Mouse (Mus musculus): ENCODE measurements at regions not wholly inside any gene's neighbourhood (a gene's known extent, or its start where the extent isn't known, plus 50 kb on each side); places are given as distances from the start of the nearest gene placed in this dataset.

- TF ChIP-seq CTCF (IDR thresholded peaks at IDR 0.05; ENCODE audit: low read depth) (no peak), EP300 (IDR thresholded peaks at IDR 0.05; ENCODE audit: low read depth) (no peak)
Measured at GRCm38 (mm10) chr7:51268743-51269142, 242.1 kb upstream of the Ano5 start.
